Mouse (Mus musculus): Measurements from ENCODE around the gene Flot2. TPM values are rescaled to one million over a fixed set of nuclear protein-coding genes. Genes with fewer than 3 reads are reported as not detected.

The Flot2 gene
- polyA plus RNA-seq, 2 experiments, result 16.7 to 17.9 TPM

- no peak overlapping the region for H3K4me2 ChIP-seq (ENCODE audit: low read depth)
- H3K4me1 ChIP-seq (replicated peaks; ENCODE audit: control insufficient read depth in 2 of 2, insufficient read depth in 2 of 2, low read length in 1 of 2), result no peaks in the 10 kb centered on the region
- WGBS (ENCODE audit: insufficient replicate concordance), result 79% methylated on average over 8 of the region's 8 CpGs
- DNase-seq (ENCODE audit: low read depth in 3 of 3, low spot score in 3 of 3) (no peak), ATAC-seq (ENCODE audit: insufficient read depth) (no peak)
- TF ChIP-seq CTCF (IDR thresholded peaks at IDR 0.05; ENCODE audit: low read depth), result peak; percentile 59
- TF ChIP-seq EP300 (IDR thresholded peaks at IDR 0.05; ENCODE audit: low read depth), result no peak
- no peak overlapping the region for H3K27ac ChIP-seq
- H3K27me3 ChIP-seq (ENCODE audit: control insufficient read depth, insufficient read depth, low read length), result no peaks in the 10 kb centered on the region
- H3K36me3 ChIP-seq (replicated peaks; ENCODE audit: control insufficient read depth, insufficient read depth, low read depth), result peaks cover 83% of the 10 kb centered on the region
- no peak overlapping the region for H3K4me3 ChIP-seq (ENCODE audit: insufficient read depth in 1 of 2, low read depth in 2 of 2, low read length in 2 of 2)
- no peaks in the 10 kb centered on the region for H3K9me3 ChIP-seq (ENCODE audit: control insufficient read depth, low read length)
- H3K9ac ChIP-seq (replicated peaks), result no peak overlapping the region
Observed at GRCm38 (mm10) chr11:78023607-78024006, 14.1 kb upstream of the Flot2 start.

GRCm38 (mm10) chr11:78029240-78029639 is 8.5 kb upstream of the Flot2 start:
- 84% methylated on average over 8 of the region's 8 CpGs for WGBS (ENCODE audit: insufficient replicate concordance)
- H3K27ac ChIP-seq, result no peak overlapping the region
- no peaks in the 10 kb centered on the region for H3K9me3 ChIP-seq (ENCODE audit: control insufficient read depth, low read length)
- H3K4me3 ChIP-seq (ENCODE audit: insufficient read depth in 1 of 2, low read depth in 2 of 2, low read length in 2 of 2), result no peak overlapping the region
- ATAC-seq (ENCODE audit: insufficient read depth) (no peak), DNase-seq (ENCODE audit: low read depth in 3 of 3, low spot score in 3 of 3) (no peak)
- no peak overlapping the region for H3K4me2 ChIP-seq (ENCODE audit: low read depth)
- H3K4me1 ChIP-seq (replicated peaks; ENCODE audit: control insufficient read depth in 2 of 2, insufficient read depth in 2 of 2, low read length in 1 of 2), result peaks cover 12 to 14% of the 10 kb centered on the region in 2 experiments
- peaks cover 47% of the 10 kb centered on the region for H3K36me3 ChIP-seq (replicated peaks; ENCODE audit: control insufficient read depth, insufficient read depth, low read depth)
- H3K27me3 ChIP-seq (ENCODE audit: control insufficient read depth, insufficient read depth, low read length), result no peaks in the 10 kb centered on the region
- no peak overlapping the region for H3K9ac ChIP-seq (replicated peaks)
- no peak for TF ChIP-seq CTCF (IDR thresholded peaks at IDR 0.05; ENCODE audit: low read depth)
- no peak for TF ChIP-seq EP300 (IDR thresholded peaks at IDR 0.05; ENCODE audit: low read depth)

DNA sequence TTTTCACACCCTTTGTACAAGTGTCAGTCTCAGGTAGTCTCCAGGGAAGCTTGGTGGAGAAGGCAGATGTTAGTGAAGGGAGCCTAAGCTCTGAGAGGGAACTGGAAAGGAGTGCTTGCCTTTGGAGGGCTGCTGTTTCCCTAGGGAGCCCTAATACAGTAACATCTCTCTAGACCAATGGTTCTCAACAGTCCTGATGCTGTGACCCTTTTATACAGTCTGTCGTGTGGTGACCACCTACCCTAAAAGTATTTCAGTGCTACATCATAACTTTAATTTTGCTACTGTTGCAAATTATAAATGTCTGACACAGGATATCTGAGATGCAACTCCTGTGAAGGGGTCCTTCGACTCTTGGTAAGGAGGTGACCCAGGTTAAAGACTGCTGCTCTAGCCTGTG is 7.1 kb upstream of the Flot2 start:
- H3K9me3 ChIP-seq (ENCODE audit: control insufficient read depth, low read length), result no peaks in the 10 kb centered on the region
- H3K4me2 ChIP-seq (ENCODE audit: low read depth), result peak overlapping the region; percentile 81
- peaks cover 13 to 14% of the 10 kb centered on the region in 2 experiments for H3K4me1 ChIP-seq (replicated peaks; ENCODE audit: control insufficient read depth in 2 of 2, insufficient read depth in 2 of 2, low read length in 1 of 2)
- 70% methylated on average over 2 of the region's 2 CpGs for WGBS (ENCODE audit: insufficient replicate concordance)
- DNase-seq (ENCODE audit: low read depth in 3 of 3, low spot score in 3 of 3) (no peak), ATAC-seq (ENCODE audit: insufficient read depth) (no peak)
- H3K4me3 ChIP-seq (ENCODE audit: insufficient read depth in 1 of 2, low read depth in 2 of 2, low read length in 2 of 2), result no peak overlapping the region
- no peak overlapping the region for H3K27ac ChIP-seq
- H3K36me3 ChIP-seq (replicated peaks; ENCODE audit: control insufficient read depth, insufficient read depth, low read depth), result peaks cover 44% of the 10 kb centered on the region
- H3K9ac ChIP-seq (replicated peaks), result no peak overlapping the region
- TF ChIP-seq EP300 (IDR thresholded peaks at IDR 0.05; ENCODE audit: low read depth) (no peak), CTCF (IDR thresholded peaks at IDR 0.05; ENCODE audit: low read depth) (no peak)
- H3K27me3 ChIP-seq (ENCODE audit: control insufficient read depth, insufficient read depth, low read length), result no peaks in the 10 kb centered on the region

DNA sequence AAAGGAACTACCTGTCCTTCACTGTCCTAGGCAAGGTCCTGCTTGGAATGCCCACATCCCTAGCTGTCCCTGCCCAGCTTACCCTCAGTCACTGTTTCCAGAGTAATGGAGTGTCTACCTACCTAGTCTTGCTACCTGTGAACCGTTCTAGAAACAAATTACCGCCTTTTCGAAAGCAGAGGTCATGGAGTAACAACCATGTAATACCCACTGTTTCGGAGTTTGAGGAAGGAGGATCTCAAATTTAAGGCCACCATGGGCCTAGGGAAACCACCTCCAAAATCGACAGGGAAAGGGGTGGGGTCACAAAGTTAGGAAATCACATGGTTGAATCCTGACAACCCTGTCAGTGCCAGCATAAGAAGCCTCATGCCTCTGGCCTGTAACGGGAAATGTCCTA is 6.3 kb upstream of the Flot2 start:
- Histone ChIP-seq H3K9ac (replicated peaks) (peak overlapping the region; percentile 49), H3K4me1 (replicated peaks; ENCODE audit: control insufficient read depth in 2 of 2, insufficient read depth in 2 of 2, low read length in 1 of 2) (peaks cover 14% of the 10 kb centered on the region in 2 experiments), H3K9me3 (ENCODE audit: control insufficient read depth, low read length) (no peaks in the 10 kb centered on the region), H3K4me3 (ENCODE audit: insufficient read depth in 1 of 2, low read depth in 2 of 2, low read length in 2 of 2) (peak overlapping the region; percentile 68 to 70), H3K4me2 (ENCODE audit: low read depth) (peak overlapping the region; percentile 81), H3K36me3 (replicated peaks; ENCODE audit: control insufficient read depth, insufficient read depth, low read depth) (peaks cover 36% of the 10 kb centered on the region), H3K27ac (peak overlapping the region; percentile 43), H3K27me3 (ENCODE audit: control insufficient read depth, insufficient read depth, low read length) (no peaks in the 10 kb centered on the region)
- 41% methylated on average over 6 of the region's 6 CpGs for WGBS (ENCODE audit: insufficient replicate concordance)
- TF ChIP-seq EP300 (IDR thresholded peaks at IDR 0.05; ENCODE audit: low read depth), result no peak
- TF ChIP-seq CTCF (IDR thresholded peaks at IDR 0.05; ENCODE audit: low read depth), result no peak
- ATAC-seq (ENCODE audit: insufficient read depth) (no peak), DNase-seq (ENCODE audit: low read depth in 3 of 3, low spot score in 3 of 3) (no peak)

DNA sequence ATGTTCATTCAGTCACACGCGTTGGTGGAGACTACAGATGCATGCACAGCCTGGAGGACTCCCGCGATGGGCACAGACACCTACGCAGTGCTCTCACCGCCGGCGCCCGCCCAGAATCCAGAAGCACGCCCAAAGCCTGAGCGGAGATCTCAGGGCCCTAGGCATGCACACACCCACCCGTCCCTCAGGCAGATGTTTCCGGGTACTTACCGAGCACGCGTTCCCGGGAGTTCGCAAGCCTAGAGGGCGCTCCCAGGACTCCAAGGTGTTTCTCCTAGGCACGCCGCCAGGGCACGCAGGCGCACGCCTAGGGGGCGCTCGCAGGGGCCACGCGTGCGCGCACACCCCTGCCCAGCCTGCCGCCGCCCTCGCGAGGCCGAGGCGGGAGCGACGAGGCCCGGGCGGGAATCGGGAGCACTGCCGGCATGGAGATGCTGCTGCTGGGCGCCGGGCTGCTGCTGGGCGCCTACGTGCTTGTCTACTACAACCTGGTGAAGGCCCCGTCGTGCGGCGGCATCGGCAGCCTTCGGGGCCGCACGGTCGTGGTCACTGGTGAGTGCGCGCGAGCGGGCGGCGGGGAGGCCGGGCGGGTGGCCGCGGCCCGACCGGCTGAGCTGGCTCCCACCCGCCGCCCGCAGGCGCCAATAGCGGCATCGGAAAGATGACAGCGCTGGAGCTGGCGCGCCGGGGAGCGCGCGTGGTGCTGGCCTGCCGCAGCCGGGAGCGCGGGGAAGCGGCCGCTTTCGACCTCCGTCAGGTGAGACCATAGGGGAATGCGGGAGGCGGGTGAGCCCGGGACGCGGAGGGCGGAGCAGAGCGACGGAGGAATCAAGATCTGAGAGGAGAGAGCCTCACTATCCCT is 5.6 kb upstream of the Flot2 start, which contains the start of gene Dhrs13:
TSS of gene Dhrs13 (plus strand) at position 334 of the 862 bp plus-strand sequence.
- peak within 1 kb of the TSS; percentile 81 for H3K4me2 ChIP-seq (ENCODE audit: low read depth)
- H3K27ac ChIP-seq, result peak within 1 kb of the TSS; percentile 43
- ATAC-seq (ENCODE audit: insufficient read depth) (peak; percentile 96), DNase-seq (ENCODE audit: low read depth in 3 of 3, low spot score in 3 of 3) (peak; percentile 88 to 94 (median 92))
- H3K4me1 ChIP-seq (replicated peaks; ENCODE audit: control insufficient read depth in 2 of 2, insufficient read depth in 2 of 2, low read length in 1 of 2), result peaks cover 15 to 16% of the 10 kb centered on the region in 2 experiments
- no peaks in the 10 kb centered on the region for H3K9me3 ChIP-seq (ENCODE audit: control insufficient read depth, low read length)
- under 1% methylated on average over 96 of the region's 96 CpGs for WGBS (ENCODE audit: insufficient replicate concordance)
- peak within 1 kb of the TSS; percentile 70 to 82 for H3K4me3 ChIP-seq (ENCODE audit: insufficient read depth in 1 of 2, low read depth in 2 of 2, low read length in 2 of 2)
- H3K36me3 ChIP-seq (replicated peaks; ENCODE audit: control insufficient read depth, insufficient read depth, low read depth), result peaks cover 34% of the 10 kb centered on the region
- H3K27me3 ChIP-seq (ENCODE audit: control insufficient read depth, insufficient read depth, low read length), result no peaks in the 10 kb centered on the region
- H3K9ac ChIP-seq (replicated peaks), result peak within 1 kb of the TSS; percentile 67
- TF ChIP-seq CTCF (IDR thresholded peaks at IDR 0.05; ENCODE audit: low read depth) (peak; percentile 91), EP300 (IDR thresholded peaks at IDR 0.05; ENCODE audit: low read depth) (no peak)
